Mouse (Mus musculus): ENCODE results near the gene Aspscr1. TPM values are rescaled to one million over a fixed set of nuclear protein-coding genes. Genes with fewer than 3 reads are reported as not detected.

Gene Aspscr1
- polyA plus RNA-seq, 1 experiment from 2014 or later = 113 TPM

- peak; percentile 97 for ATAC-seq (ENCODE audit: low FRiP score)
- Histone ChIP-seq H3K27me3 (ENCODE audit: control insufficient read depth, insufficient read depth, low read length) (no peaks in the 10 kb centered on the region), H3K27ac (ENCODE audit: low read depth, low read length) (no peak within 1 kb of the TSS; the same call in 1 of the 2 replicates), H3K9me3 (ENCODE audit: control insufficient read depth, low read length) (no peaks in the 10 kb centered on the region), H3K36me3 (ENCODE audit: control insufficient read depth, insufficient read depth, low read length) (peaks cover 13% of the 10 kb centered on the region), H3K4me3 (ENCODE audit: low read depth, low read length) (peak within 1 kb of the TSS; percentile 62), H3K9ac (ENCODE audit: low read length) (peak within 1 kb of the TSS; percentile 78), H3K4me2 (peak within 1 kb of the TSS; percentile 99), H3K4me1 (ENCODE audit: control insufficient read depth, insufficient read depth, low read length) (peaks cover 21% of the 10 kb centered on the region)
- peak; percentile 98 for DNase-seq (ENCODE audit: low spot score, missing footprints)
- 3% methylated on average over 53 of the region's 53 CpGs for WGBS
Measured at GRCm38 (mm10) chr11:120713580-120714518, 41.1 kb downstream of the Aspscr1 start, which contains the start of the genes Cenpx and Lrrc45. TSS of gene Cenpx (minus strand) at chr11:120713738. TSS of gene Lrrc45 (plus strand) at chr11:120713925.

DNA sequence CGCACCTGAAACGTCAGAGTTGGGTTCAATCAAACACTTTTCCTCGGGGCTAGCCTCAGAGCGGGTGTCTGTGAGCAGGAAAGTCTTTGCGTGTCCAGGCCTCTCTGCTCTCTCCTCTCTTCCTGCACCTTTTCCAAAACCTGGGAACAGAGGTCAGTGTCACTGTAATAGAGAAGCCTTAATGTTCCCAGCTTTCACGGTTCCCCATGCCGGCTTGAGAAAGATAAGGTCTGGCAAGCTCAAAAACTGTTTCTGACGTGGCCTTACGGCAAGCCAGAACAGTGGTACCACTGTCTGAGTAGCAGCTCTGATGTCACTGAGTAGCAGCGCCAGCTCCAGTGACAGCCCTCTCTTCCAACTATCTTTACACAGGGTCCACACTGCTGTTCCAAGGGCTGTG lies 41.8 kb downstream of the Aspscr1 start:
- WGBS = 63% methylated on average over 10 of the region's 10 CpGs
- Histone ChIP-seq H3K4me3 (ENCODE audit: low read depth, low read length) (peak overlapping the region; percentile 62), H3K4me2 (peak overlapping the region; percentile 99), H3K36me3 (ENCODE audit: control insufficient read depth, insufficient read depth, low read length) (peaks cover 16% of the 10 kb centered on the region), H3K9me3 (ENCODE audit: control insufficient read depth, low read length) (no peaks in the 10 kb centered on the region), H3K27me3 (ENCODE audit: control insufficient read depth, insufficient read depth, low read length) (no peaks in the 10 kb centered on the region), H3K27ac (ENCODE audit: low read depth, low read length) (no peak overlapping the region), H3K4me1 (ENCODE audit: control insufficient read depth, insufficient read depth, low read length) (peaks cover 21% of the 10 kb centered on the region), H3K9ac (ENCODE audit: low read length) (peak overlapping the region; percentile 78)
- no peak for DNase-seq (ENCODE audit: low spot score, missing footprints)
- ATAC-seq (ENCODE audit: low FRiP score) = no peak

GRCm38 (mm10) chr11:120715131-120715530 lies 42.4 kb downstream of the Aspscr1 start:
- ATAC-seq (ENCODE audit: low FRiP score) (no peak), DNase-seq (ENCODE audit: low spot score, missing footprints) (no peak)
- H3K9me3 ChIP-seq (ENCODE audit: control insufficient read depth, low read length) = no peaks in the 10 kb centered on the region
- no peak overlapping the region for H3K9ac ChIP-seq (ENCODE audit: low read length)
- peaks cover 21% of the 10 kb centered on the region for H3K4me1 ChIP-seq (ENCODE audit: control insufficient read depth, insufficient read depth, low read length)
- no peaks in the 10 kb centered on the region for H3K27me3 ChIP-seq (ENCODE audit: control insufficient read depth, insufficient read depth, low read length)
- H3K4me2 ChIP-seq = no peak overlapping the region
- H3K36me3 ChIP-seq (ENCODE audit: control insufficient read depth, insufficient read depth, low read length) = peaks cover 17% of the 10 kb centered on the region
- no peak overlapping the region for H3K4me3 ChIP-seq (ENCODE audit: low read depth, low read length)
- no peak overlapping the region for H3K27ac ChIP-seq (ENCODE audit: low read depth, low read length)
- 94% methylated on average over 9 of the region's 9 CpGs for WGBS

DNA sequence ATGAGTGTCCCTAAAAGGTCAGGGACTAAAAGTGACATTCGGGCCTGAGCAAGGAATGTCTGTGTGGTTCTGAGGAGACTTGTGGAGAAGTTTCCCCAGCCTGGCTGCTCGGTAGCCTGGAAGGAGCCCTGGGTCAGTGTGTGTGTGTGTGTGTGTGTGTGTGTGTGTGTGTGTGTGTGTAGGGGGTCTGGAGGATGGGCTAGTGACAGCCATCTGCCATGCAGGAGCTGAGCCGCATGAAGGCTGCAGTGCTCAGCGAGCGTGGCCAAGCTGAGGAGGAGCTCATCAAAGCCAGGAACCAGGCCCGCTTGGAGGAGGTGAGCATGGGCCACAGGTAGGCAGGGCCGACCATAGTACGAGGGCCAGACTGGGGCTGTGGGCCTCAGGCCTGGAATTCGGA lies 46.5 kb downstream of the Aspscr1 start:
- H3K36me3 ChIP-seq (ENCODE audit: control insufficient read depth, insufficient read depth, low read length) = peaks cover 17% of the 10 kb centered on the region
- H3K9me3 ChIP-seq (ENCODE audit: control insufficient read depth, low read length) = no peaks in the 10 kb centered on the region
- H3K4me1 ChIP-seq (ENCODE audit: control insufficient read depth, insufficient read depth, low read length) = peaks cover 20% of the 10 kb centered on the region
- H3K4me3 ChIP-seq (ENCODE audit: low read depth, low read length) = no peak overlapping the region
- DNase-seq (ENCODE audit: low spot score, missing footprints) = no peak
- H3K4me2 ChIP-seq = no peak overlapping the region
- peaks cover 16% of the 10 kb centered on the region; the same call in 1 of the 2 replicates for H3K27me3 ChIP-seq (ENCODE audit: control insufficient read depth, insufficient read depth, low read length)
- no peak overlapping the region for H3K9ac ChIP-seq (ENCODE audit: low read length)
- no peak for ATAC-seq (ENCODE audit: low FRiP score)
- no peak overlapping the region for H3K27ac ChIP-seq (ENCODE audit: low read depth, low read length)
- WGBS = 92% methylated on average over 9 of the region's 9 CpGs

- Histone ChIP-seq H3K27ac (ENCODE audit: low read depth, low read length) (no peak overlapping the region), H3K4me3 (ENCODE audit: low read depth, low read length) (no peak overlapping the region), H3K9ac (ENCODE audit: low read length) (no peak overlapping the region), H3K27me3 (ENCODE audit: control insufficient read depth, insufficient read depth, low read length) (peaks cover 16% of the 10 kb centered on the region; the same call in 1 of the 2 replicates), H3K9me3 (ENCODE audit: control insufficient read depth, low read length) (no peaks in the 10 kb centered on the region), H3K4me2 (no peak overlapping the region), H3K36me3 (ENCODE audit: control insufficient read depth, insufficient read depth, low read length) (peaks cover 17% of the 10 kb centered on the region), H3K4me1 (ENCODE audit: control insufficient read depth, insufficient read depth, low read length) (peaks cover 13% of the 10 kb centered on the region)
- 89% methylated on average over 13 of the region's 13 CpGs for WGBS
- no peak for ATAC-seq (ENCODE audit: low FRiP score)
- no peak for DNase-seq (ENCODE audit: low spot score, missing footprints)
Measured at GRCm38 (mm10) chr11:120719841-120720376, 47.1 kb downstream of the Aspscr1 start.

DNA sequence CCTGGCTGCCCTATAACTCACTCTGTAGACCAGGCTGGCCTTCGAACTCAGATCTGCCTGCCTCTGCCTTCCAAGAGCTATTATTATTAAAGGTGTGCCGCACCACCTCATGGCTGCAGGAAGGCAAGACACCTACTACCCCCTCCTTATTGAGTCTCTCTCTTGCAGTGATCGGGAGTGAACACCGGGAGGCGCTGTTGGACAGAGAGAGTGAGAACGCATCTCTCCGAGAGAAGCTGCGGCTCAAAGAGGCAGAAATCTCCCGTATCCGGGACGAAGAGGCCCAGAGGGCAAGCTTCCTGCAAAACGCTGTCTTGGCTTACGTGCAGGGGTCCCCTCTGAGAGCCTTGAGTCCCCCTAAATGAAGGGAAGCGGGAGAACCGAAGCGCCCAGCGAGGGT lies 47.7 kb downstream of the Aspscr1 start:
- Histone ChIP-seq H3K4me1 (ENCODE audit: control insufficient read depth, insufficient read depth, low read length) (peaks cover 12% of the 10 kb centered on the region), H3K4me3 (ENCODE audit: low read depth, low read length) (peak overlapping the region; percentile 57; the same call in 1 of the 2 replicates), H3K9me3 (ENCODE audit: control insufficient read depth, low read length) (no peaks in the 10 kb centered on the region), H3K9ac (ENCODE audit: low read length) (peak overlapping the region; percentile 77), H3K36me3 (ENCODE audit: control insufficient read depth, insufficient read depth, low read length) (peaks cover 17% of the 10 kb centered on the region), H3K27ac (ENCODE audit: low read depth, low read length) (no peak overlapping the region), H3K27me3 (ENCODE audit: control insufficient read depth, insufficient read depth, low read length) (peaks cover 16% of the 10 kb centered on the region; the same call in 1 of the 2 replicates), H3K4me2 (peak overlapping the region; percentile 97)
- WGBS = 11% methylated on average over 17 of the region's 17 CpGs
- peak; percentile 28 for ATAC-seq (ENCODE audit: low FRiP score)
- DNase-seq (ENCODE audit: low spot score, missing footprints) = peak; percentile 99

DNA sequence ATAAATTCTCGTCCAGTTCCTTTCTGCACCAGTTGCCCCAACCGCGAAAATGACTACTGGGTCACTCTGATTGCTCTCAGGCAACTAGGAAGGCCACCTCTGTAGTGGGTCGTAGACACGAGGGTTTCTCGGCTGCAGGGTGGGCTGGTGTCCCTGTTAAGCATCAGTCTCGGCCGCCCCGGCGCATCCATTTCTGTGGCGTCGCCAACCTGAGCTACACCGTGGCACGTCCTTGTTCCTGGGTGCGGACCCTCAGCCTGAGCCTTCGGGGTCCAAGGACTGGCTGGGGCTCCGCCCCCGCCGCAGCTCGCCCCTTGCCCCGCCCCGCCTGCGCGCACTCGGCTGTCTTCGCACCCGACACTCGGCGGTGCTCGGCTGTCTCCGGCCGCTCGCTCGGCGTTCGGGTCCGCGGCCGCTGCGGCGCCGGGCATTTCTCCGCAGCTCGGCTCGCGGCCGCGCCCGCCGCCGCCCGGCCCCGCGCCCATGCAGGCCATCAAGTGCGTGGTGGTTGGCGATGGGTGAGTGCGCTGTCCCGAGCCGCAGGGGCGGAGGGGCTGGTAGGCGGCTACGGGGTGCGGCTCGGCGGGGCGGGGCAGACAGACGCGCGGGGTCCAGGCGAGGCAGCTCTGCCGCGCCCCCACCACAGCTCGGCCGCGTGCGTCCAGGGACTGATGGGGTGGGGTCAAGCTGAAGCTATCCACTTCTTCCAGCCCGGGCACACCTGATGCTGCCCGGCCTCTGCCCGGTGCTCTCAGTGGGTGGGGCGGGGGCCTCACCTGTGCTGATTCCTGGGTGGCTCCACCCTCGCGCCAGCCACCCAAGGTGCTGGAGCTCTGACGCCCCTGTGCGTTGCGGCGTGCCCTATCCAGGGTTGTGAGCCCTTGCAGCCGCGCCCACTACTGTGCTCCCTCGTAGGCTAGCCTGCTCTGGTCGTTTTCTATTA lies 48.6 kb downstream of the Aspscr1 start, which contains the start of gene Rac3:
Rac3 (plus strand) TSS at position 347 of the 943 bp plus-strand sequence.
- DNase-seq (ENCODE audit: low spot score, missing footprints) (peak; percentile 98), ATAC-seq (ENCODE audit: low FRiP score) (peak; percentile 90)
- 1% methylated on average over 88 of the region's 90 CpGs for WGBS
- Histone ChIP-seq H3K9me3 (ENCODE audit: control insufficient read depth, low read length) (no peaks in the 10 kb centered on the region), H3K27me3 (ENCODE audit: control insufficient read depth, insufficient read depth, low read length) (peaks cover 22% of the 10 kb centered on the region; the same call in 1 of the 2 replicates), H3K4me3 (ENCODE audit: low read depth, low read length) (peak within 1 kb of the TSS; percentile 57), H3K27ac (ENCODE audit: low read depth, low read length) (no peak within 1 kb of the TSS), H3K4me1 (ENCODE audit: control insufficient read depth, insufficient read depth, low read length) (peaks cover 12% of the 10 kb centered on the region), H3K4me2 (peak within 1 kb of the TSS; percentile 97), H3K36me3 (ENCODE audit: control insufficient read depth, insufficient read depth, low read length) (peaks cover 14% of the 10 kb centered on the region), H3K9ac (ENCODE audit: low read length) (peak within 1 kb of the TSS; percentile 77)

- peak overlapping the region; percentile 97 for H3K4me2 ChIP-seq
- peaks cover 22% of the 10 kb centered on the region; the same call in 1 of the 2 replicates for H3K27me3 ChIP-seq (ENCODE audit: control insufficient read depth, insufficient read depth, low read length)
- H3K4me3 ChIP-seq (ENCODE audit: low read depth, low read length) = peak overlapping the region; percentile 57
- no peaks in the 10 kb centered on the region for H3K9me3 ChIP-seq (ENCODE audit: control insufficient read depth, low read length)
- H3K36me3 ChIP-seq (ENCODE audit: control insufficient read depth, insufficient read depth, low read length) = peaks cover 11% of the 10 kb centered on the region
- H3K9ac ChIP-seq (ENCODE audit: low read length) = peak overlapping the region; percentile 77
- DNase-seq (ENCODE audit: low spot score, missing footprints) (no peak), ATAC-seq (ENCODE audit: low FRiP score) (0 out of 2 replicates have a peak, but pooled peaks have one; percentile 1)
- H3K4me1 ChIP-seq (ENCODE audit: control insufficient read depth, insufficient read depth, low read length) = peaks cover 15% of the 10 kb centered on the region
- WGBS = 19% methylated on average over 21 of the region's 21 CpGs
- no peak overlapping the region for H3K27ac ChIP-seq (ENCODE audit: low read depth, low read length)
Measured at GRCm38 (mm10) chr11:120722067-120722630, 49.4 kb downstream of the Aspscr1 start.
